Mouse (Mus musculus) natural killer cell, adult 2 months (primary cell): Measurements from ENCODE around the gene Ubxn6.
"Not testable (repeated sequence)": the region's sequence is repeated elsewhere in the genome, so short reads cannot be mapped to it uniquely, and the experiment has no call there.

Experiments used
- DNase-seq, 2 experiments: peaks; one replicate each; pipeline ENCODE4 v3.0.0; 2022; ENCODE audit warnings: low spot score in 2 of 2

The Ubxn6 gene

DNA sequence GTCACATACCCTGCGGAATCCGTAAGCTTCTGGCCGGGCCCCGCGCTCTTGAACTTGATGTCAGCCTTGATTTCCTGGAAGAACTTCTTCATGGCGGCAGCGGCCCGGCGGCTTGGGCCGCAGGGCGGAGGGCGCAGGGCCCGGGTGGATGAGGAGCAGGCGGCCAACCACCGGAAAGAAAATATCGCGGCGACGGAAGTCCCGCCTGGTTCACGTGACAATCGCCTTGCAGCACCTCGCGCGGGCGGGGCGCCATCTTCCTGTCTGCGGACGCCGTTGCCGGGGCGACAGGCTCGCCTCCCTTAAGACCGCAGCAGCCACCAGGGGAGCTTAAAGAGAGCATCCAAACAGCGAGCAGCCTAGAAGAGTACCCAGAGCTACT lies at the start of gene Ubxn6:
Ubxn6 (minus strand) TSS at position 202 of the 382 bp plus-strand sequence.
- peak; percentile 97 for DNase-seq

DNA sequence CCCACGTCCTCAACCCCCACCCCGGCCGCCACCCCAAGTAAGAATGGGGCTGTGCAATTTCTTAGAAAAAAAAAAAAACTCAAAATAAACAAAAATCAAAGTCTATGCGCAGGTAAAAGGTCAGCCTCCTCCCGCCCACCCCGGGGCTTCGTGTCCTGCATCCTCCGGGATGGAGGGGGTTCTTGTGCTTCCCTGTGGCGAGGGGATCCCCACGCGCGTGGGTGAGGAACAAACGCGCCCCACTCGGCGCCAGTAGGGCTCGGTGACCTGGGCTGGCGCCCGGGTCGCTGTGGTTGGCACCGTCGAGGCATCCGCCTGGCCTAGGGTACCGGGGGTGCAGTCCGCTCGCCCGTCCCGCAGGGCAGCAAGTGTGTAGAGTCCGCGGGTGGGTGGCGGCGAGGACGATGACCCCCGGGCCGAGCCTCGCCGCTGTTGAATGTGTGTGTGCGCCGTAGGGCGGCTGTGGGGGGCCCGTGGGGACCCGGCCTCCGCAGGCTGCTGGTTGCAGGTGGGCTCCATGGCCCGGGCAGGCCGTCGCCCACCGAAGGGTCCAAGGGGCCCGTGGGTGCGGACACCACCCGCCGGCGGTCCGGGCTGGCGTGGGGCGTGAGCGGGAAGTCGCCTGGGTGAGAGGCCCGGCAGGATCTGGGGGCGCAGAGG lies 49.0 kb upstream of the Ubxn6 start:
- no peak for DNase-seq

DNA sequence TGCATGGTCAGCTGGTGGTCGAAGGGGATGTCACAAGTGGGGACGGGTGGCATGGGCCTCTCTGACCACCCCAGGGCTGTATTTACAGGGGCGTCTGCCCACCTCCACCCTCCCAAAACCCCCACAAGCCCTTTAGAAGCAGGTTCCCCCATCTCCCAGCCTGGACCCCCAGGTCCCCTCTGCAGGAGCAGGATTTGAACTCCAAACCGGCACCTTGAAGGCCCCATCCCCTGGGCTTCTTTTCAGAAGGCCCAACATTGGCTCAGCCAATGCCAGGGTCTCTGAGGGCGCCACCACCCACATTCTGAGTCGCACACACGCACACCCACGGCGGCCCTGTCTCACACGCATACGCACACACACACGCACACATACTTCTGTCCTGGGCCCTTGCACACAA lies 48.3 kb upstream of the Ubxn6 start:
- DNase-seq: no peak

DNA sequence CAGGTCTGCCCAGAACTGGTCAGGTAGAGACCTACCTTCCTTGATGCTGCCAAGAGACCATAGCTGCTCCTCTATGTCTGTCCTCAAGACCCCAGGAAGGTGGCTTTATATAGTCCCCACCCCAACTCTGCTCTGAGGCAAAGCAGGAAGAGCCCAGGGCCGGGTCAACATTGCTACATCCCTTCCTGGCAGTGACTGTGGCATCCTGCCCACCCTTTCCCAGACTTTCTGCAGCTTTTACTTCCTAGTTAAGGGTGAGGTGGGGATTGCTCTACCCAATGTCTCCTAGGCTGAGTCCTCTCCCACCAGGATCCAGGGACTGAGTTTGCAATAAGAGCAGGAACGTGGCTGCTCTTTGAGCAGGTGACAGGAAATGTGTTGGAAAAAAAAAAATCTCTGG lies 47.0 kb upstream of the Ubxn6 start, which contains the start of gene Lrg1:
Lrg1 (minus strand) TSS at position 176 of the 400 bp plus-strand sequence.
- no peak for DNase-seq

DNA sequence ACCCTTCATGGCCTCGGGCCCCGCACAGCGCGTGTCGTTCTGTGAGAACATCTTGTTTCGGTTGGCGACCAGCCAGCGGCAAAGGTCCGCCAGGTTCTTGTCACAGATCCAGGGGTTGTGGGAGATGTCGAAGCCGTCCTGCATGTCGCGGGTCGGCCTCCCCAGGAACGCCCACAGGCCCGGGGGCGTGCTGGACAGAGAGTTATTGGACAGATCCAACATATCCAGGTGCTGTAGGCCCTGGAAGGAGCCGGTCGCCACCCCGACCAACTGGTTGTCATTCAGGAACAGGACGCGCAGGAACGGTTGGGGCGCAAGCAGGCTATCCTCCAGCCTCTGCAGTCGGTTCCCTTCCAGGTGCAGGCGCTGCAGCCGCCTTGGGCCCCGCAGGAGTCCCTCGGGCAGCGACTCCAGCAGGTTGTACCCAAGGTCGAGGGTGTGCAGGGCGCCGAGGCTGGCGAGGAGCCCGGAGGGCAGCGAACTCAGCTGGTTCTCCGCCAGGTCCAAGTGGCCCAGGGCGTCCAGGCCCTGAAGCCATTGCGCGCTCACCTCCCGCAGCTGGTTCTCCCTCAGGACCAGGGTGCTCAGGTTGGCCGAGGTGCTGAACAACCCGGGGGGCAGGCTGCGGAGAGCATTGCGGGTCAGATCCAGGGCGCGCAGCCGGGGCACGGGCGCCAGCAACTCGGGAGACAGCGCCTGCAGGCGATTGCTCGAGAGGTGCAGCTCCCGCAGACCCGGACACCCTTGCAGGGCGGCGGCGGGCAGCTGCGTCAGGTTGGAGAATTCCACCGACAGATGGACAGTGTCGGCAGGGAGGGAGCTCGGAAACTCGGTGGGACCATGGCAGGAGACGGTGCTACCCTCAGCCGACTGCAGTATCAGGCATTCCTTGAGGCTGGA lies 45.4 kb upstream of the Ubxn6 start:
- no peak for DNase-seq

DNA sequence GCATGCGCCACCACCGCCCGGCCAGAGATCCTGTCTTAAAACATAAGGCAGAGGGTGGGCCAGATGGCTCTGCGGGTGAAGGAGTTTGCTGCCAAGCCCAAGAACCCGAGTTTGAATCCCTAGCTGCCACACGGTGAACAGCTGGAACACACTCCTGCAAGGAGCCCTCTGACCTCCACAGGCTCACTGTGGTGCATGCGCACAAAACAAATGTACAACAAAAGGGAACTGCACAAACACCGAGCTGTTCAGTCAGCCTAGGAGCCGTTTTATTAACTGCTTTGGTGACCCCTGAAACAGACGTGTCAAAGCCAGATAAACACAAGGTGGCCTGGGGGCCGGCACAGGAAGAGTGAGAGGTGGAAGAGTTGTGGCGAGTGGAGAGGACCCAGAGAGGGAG lies 44.6 kb upstream of the Ubxn6 start:
- no peak for DNase-seq

DNA sequence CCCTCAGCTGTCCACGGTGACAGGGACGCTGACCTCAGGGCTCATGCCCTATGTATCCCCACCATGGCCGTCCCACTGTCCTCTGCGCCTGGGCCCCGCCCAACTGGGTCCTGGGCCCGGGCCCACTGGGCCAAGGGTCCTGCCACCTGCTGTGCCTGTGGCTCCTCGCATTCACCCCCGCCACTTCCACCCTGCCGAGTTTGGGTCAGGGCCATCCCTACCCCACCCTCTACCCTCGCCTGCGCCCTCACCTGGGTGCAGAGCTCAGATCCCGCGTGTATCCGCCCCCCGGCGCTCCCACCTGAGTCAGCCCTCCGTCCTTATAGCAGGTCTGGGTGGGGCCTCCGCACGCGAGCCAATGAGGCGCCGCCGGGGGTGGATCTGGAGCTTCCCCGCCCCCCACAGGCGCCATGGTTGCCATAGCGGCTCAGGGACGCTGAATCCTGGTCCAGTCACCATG lies 42.5 kb upstream of the Ubxn6 start, which contains the start of gene Plin5:
Plin5 (minus strand) TSS at position 346 of the 460 bp plus-strand sequence.
- no peak for DNase-seq

DNA sequence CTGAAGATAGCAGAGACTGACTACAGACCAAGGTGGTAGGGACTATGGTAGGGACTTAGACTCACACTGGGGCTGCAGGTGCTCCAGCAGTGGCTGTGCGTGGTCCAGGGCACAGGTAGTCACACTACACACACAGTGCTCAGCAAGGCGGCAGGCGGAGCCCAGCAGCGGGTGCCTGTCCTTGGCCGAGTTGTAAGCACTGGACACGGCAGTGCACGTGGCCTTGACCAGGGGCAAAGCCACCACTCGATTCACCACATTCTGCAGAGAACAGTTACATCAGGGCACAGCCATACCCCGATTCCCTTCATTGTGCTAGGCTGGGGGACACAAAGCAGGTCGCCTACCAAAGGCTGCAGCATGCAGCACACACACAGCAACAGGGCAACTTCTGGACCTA lies 41.4 kb upstream of the Ubxn6 start:
- DNase-seq: no peak

DNA sequence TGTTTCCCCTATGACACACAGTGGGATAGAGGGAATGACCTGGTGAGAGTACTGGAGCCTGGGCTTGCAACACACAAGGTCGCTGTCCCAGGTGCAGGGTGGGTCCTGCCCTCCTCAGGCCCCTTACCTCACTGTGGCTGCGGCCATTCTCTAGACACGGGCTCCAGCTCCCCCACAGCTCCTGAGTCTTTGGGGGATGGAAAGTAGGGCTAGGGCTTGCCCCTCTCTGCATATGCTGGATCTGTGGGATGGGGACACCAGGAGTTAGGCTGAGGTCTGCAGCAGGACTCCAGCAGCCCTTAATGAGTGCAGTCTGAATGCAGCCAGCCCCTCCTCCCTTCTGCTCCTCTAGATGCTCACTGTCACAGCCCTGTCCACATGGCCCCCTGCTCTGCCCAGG lies 37.9 kb upstream of the Ubxn6 start:
- DNase-seq: no peak

DNA sequence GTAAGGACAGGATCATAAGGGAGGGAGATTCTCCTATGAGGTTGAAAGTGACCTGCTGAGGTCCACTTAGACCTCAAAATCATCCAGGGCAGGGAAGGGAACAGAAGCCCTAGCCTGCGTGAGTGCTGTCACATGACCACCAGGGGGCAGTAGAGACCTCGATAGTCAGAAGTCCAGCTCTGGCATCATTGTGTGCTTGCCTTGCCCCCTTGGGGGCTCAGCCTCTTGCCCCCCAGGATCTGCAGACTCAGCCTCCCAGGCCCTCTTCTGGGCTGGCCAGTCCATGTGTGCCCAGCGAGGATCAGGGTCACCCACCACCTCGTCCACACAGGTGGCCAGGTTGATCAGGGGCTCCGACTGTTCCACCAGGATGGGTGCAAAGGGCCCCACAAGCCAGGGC lies 37.0 kb upstream of the Ubxn6 start:
- DNase-seq: peak; percentile 55 to 62

DNA sequence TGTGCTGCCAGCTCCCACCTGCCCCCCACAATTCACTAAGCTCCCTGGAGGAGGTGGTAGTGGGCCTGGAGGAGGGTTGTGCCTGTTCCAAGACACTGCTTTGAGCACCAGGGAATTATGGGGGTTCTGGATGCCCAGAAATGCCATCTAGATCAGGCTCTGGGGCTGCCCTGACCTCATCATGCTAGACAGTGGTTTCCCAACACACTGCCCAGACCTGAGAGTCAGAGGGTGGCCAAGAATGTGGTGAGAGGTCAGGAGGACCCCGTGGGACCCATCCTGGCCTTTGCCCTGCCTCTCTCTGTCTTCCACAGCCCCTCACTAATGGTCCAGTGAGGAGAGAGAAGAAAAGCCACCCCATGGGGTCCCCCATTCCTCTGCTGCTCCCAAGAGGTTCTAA lies 36.2 kb upstream of the Ubxn6 start:
- no peak for DNase-seq

DNA sequence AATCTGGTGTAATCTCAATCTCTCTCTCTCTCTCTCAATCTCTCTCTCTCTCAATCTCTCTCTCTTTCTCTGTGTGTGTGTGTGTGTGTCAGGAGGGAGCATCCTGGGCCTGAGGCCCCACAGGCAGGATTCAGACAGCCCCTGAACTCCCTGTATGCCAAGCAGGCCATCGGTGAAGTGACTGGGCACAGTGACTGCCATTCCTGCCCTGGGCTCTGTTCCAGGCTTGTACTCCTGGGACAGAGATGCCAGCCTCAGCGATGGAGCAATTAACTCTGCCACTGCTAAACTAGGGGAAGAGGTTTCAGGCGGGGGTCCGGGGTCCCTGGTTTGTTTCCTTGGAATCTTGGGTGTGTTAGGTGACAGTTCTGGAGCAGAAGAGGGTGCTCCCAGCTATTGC lies 35.7 kb upstream of the Ubxn6 start:
- DNase-seq: no peak

DNA sequence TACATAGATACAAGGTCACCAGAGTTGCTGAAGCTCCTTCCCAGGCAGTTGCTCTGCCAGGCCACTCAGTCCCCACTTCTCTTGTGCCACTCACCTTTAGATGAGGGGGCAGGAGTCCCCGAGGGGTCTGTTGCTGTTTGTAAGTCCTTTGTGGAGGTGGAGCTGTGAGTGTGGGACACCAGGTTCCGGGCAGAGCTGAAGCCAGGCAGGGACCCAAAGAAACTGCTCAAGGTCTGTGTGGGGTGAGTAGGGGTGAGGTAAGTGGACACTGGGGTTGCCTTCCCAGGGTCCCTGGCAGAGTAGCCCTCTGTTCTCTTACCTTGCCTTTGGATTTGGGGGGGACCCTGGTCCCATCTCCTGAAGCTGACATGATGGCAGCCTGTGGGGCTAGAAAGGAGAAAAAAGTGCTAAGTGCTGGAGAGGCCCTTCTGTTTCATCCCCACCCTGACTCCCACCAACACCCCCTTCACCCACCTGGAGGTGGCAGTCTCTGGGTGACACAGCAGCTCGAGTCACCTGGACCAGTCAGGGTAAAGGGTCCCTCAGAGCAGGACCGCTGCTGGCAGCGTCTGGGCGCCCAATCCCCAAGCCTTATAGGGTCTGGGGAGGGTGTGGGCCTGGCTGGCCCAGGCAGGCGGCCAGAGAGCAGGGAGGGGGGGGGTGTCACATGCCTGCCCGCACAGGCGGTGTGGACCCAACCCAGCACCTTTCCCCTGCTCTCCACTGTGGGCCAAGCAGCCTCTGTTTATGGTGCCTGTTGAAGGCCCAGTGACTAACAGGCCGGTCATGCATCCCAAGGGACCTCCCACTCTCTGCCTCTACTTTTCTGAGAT lies 34.6 kb upstream of the Ubxn6 start, which contains the start of gene Plin4:
Plin4 (minus strand) TSS at position 585 of the 833 bp plus-strand sequence.
- no peak for DNase-seq

DNA sequence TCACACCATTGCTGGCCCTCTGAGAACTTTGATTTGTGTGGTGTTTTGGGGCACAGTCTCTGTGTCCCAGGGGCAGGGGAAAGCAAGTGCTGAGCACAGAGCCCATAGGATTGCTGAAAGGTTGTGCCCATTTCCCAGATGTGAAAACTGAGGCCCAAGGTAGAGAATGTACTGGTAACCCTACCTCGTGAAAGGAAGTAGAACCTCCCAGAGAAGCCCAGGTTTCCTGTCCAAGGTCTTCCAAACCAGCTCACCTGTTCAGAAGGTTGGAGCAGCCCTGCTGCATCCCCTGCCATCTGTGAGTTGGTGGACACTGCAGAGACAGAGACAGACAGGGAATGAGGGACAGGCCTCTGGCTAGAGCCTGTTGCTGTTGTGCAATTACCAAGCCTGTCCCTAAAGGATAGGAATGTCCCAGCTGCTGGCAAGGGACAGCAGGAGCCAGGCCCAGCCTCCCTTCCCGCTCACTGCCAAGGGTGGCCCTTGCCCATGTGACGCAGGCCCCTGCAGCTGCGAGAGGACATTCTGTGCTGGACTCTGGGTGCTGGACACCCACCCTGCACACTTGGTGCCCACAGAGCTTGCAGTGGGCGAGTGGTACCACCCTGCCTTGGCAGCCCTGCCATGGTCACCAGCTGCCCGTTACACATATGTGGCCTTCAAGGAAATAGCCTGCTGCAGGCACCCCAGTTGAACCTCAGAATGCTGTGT lies 33.7 kb upstream of the Ubxn6 start:
- DNase-seq: no peak

DNA sequence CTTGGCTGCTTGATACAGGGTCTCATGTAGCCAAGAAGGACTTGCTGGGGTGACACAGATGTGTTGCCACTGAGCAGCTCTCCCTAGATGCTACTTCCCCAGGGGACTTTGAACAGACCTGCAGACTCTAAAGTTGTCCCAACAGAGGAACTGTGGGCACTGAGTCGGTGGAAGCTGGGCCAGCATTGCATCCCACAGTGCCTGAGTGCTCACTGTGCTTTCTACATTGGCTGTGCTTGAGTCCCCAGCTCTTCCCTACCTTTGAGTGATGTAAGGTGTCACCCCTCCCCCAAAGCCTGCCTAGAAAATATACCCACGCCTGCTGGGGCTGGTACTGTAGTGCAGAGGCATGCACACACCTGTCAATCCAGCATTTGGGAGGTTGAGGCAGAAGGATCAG lies 32.9 kb upstream of the Ubxn6 start:
- DNase-seq: no peak

DNA sequence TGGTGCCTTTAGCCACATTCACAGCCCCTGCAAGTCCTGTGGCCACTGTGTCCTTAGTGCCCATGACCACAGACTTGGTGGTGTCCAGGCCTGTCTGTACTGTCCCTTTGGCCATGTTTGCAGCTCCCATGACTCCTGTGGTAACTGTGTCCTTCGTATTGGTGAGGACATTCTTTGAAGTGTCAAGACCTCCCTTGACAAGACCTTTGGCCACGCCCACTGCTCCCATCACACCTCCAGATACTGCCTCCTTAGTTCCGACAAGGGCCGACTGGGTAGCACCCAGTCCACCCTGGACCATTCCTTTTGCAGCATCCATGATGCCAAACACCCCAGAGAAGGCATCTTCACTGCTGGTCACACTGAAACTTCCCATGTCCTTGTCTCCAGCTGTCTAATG lies 32.2 kb upstream of the Ubxn6 start:
- no peak for DNase-seq

DNA sequence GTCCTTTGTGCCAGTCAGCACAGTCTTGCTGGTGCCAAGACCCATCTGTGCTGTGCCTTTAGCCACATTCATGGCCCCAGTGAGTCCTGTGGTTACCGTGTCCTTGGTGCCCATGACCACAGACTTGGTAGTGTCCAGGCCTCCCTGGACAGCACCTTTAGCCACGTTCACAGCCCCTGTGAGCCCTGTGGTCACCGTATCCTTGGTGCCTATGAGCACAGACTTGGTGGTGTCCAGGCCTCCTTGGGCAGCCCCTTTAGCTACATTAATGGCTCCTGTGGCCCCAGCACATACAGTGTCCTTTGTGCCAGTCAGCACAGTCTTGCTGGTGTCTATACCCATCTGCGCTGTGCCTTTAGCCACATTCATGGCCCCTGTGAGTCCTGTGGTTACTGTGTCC lies 31.6 kb upstream of the Ubxn6 start:
- DNase-seq: not testable (repeated sequence)

DNA sequence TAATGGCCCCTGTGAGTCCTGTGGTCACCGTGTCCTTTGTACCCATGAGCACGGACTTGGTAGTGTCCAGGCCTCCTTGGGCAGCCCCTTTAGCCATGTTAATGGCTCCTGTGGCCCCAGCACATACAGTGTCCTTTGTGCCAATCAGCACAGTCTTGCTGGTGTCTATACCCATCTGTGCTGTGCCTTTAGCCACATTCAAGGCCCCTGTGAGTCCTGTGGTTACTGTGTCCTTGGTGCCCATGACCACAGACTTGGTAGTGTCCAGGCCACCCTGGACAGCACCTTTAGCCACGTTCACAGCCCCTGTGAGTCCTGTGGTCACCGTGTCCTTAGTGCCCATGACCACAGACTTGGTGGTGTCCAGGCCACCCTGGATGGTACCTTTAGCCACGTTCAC lies 30.0 kb upstream of the Ubxn6 start:
- not testable (repeated sequence) for DNase-seq

DNA sequence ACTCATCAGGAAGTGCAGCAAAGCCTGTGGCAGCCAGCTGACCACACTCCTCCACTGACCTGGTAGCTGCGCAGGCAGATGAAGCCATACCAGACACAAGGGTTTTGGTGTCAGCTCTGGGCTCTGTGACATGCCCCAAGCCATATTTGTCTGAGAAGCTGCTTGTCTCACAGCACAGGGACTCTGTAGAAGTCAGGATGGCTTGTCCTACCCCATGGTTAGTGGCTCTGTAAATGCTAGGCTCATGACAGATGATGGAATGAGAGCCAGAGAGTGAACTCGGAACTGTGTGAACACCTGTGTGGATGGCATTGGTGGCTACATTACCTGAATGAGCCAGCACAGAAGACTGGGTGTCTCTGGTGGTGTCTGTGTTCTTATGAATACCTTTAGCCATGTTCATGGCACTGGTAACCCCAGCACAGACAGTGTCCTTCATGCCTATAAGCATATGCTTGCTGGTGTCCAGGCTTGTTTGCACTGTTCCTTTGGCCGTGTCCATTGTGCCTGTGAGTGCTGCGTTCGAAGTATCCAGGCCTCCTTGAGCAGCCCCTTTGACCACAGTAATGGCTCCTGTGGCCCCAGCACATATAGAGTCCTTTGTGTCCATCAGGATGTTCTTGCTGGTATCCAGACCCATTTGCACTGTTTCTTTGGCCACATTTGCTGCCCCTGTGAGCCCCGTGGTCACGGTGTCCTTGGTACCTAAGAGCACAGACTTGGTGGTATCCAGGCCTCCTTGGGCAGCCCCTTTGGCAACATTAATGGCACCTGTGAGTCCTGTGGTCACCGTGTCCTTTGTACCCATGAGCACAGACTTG lies 28.8 kb upstream of the Ubxn6 start:
- DNase-seq: no peak

DNA sequence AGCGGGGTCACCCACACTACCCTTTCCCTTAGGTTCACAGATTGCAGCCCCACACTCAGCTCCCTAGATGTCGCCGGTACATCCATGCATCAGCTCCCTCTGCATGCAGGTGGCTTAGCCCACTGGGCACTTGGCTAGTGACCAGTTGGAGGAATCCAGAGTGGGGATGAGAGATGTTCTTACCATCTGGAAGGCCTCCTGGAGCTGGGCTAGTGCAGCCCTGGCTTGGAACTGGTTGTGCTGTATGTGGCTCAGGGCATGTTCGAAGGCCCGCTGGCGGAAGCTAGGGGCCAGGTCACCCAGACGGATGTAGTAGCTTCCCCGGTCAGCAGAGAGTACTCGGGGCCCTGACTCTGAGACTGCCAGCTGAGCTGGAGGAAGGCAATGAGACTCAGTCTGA lies 28.1 kb upstream of the Ubxn6 start:
- DNase-seq: no peak
